Mouse (Mus musculus) forebrain, embryonic 15.5 days (tissue): Measurements from ENCODE around the gene Gpr107. TPM values are rescaled to one million over a fixed set of nuclear protein-coding genes. Genes with fewer than 3 reads are reported as not detected.

ENCODE experiments used
- ATAC-seq: fragments of 200-750 bp; cut with Nextera tagmentation; replicated peaks from 2 replicates; pipeline ENCODE4 v1.8.0; 2017; ENCODE audit warnings: mild to moderate bottlenecking, moderate TSS enrichment, moderate library complexity
- H3K27ac ChIP-seq: fragments of 300-500 bp; sonication (generic); replicated peaks from 2 replicates; pipeline ENCODE4 v1.5.1; 2015; ENCODE audit warnings: mild to moderate bottlenecking, inconsistent platforms
- H3K27me3 ChIP-seq: fragments of 300-500 bp; sonication (generic); 2 replicates; pipeline ENCODE4 v1.6.1; 2015; ENCODE audit warnings: inconsistent platforms
- H3K36me3 ChIP-seq: fragments of 300-500 bp; sonication (generic); 2 replicates; pipeline ENCODE4 v1.6.1; 2015; ENCODE audit warnings: mild to moderate bottlenecking, inconsistent platforms
- H3K4me1 ChIP-seq: fragments of 300-500 bp; sonication (generic); 2 replicates; pipeline ENCODE4 v1.6.1; 2015; ENCODE audit warnings: inconsistent platforms
- H3K4me2 ChIP-seq: fragments of 300-500 bp; sonication (generic); replicated peaks from 2 replicates; pipeline ENCODE4 v1.6.1; 2015; ENCODE audit warnings: mild to moderate bottlenecking, inconsistent platforms
- H3K4me3 ChIP-seq: fragments of 300-500 bp; sonication (generic); 2 replicates; pipeline ENCODE4 v1.5.1; 2015; ENCODE audit warnings: mild to moderate bottlenecking, inconsistent platforms
- H3K9ac ChIP-seq: fragments of 300-500 bp; sonication (generic); replicated peaks from 2 replicates; pipeline ENCODE4 v1.6.1; 2015; ENCODE audit warnings: mild to moderate bottlenecking, inconsistent platforms
- H3K9me3 ChIP-seq: fragments of 300-500 bp; sonication (generic); 2 replicates; pipeline ENCODE4 v1.6.1; 2016; ENCODE audit warnings: inconsistent platforms
- WGBS: fragments of 180-500 bp; shearing (Covaris S2); methylation state at CpG from one replicate; pipeline ENCODE4 v1.1.7; 2015; ENCODE audit warnings: mixed read lengths; 5-methylcytosine and 5-hydroxymethylcytosine counted together
- polyA plus RNA-seq: library from polyadenylated mRNA; unstranded; fragments of >200 nt; fragmentation: Nextera tagmentation; extraction: Ambion mirVana; gene quantifications from 2 replicates; pipeline ENCODE4 v1.2.1, GENCODE M21; 2015

Gene Gpr107
- polyA plus RNA-seq, 1 experiment from 2014 or later = 37.3 TPM

DNA sequence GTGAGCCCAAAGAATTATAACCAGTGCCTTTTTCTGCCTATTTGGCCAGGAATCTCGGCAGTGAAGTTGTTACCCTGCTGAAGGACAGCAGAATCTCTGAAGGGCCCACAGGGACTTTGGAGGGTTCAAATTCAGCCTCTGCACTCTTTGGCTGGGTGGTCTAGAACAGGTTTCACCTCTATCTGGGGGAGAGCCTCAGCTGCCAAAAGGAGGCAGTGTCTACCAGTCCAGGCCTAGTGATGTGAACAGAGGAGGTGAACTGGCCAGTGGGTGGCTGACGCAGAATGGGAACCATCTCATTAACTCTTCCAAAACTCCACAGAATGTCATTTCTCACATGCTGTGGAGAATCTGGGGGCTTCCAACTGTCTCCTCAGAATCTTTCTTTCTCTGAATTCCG is 9.6 kb upstream of the Gpr107 start:
- H3K4me2 ChIP-seq = peak overlapping the region; percentile 90
- peak overlapping the region; percentile 87; the same call in 1 of the 2 replicates for H3K27ac ChIP-seq
- peaks cover 19% of the 10 kb centered on the region for H3K4me1 ChIP-seq
- peak overlapping the region; percentile 86; the same call in 1 of the 2 replicates for H3K9ac ChIP-seq
- no peaks in the 10 kb centered on the region for H3K27me3 ChIP-seq
- no peaks in the 10 kb centered on the region for H3K9me3 ChIP-seq
- WGBS = 37% methylated on average over 3 of the region's 3 CpGs
- H3K4me3 ChIP-seq = peak overlapping the region; percentile 88
- H3K36me3 ChIP-seq = peaks cover 10% of the 10 kb centered on the region
- no peak for ATAC-seq

DNA sequence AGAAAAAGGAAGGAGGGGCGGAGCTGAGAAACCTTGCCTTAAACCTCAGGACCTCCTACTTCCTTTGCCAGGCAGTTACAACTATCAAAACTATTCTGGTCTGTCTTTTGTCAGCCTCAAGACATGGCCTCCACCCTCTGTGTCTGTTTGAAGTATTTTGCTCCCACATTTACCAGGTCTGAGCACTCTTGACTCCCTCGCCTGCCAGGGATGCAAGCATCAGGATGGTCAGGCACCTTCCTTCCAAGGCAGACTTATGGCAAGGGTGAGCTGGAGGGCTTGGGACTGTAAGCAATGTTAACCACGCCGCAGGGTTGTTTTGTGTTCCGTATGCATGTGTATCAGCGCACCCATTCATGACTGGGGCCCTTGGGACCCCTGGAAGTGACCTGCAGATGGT is 8.8 kb upstream of the Gpr107 start:
- H3K27me3 ChIP-seq = no peaks in the 10 kb centered on the region
- no peaks in the 10 kb centered on the region for H3K9me3 ChIP-seq
- H3K4me2 ChIP-seq = no peak overlapping the region
- WGBS = 84% methylated on average over 6 of the region's 6 CpGs
- peaks cover 16% of the 10 kb centered on the region for H3K36me3 ChIP-seq
- no peak for ATAC-seq
- H3K27ac ChIP-seq = no peak overlapping the region
- H3K9ac ChIP-seq = no peak overlapping the region
- peaks cover 19% of the 10 kb centered on the region for H3K4me1 ChIP-seq
- no peak overlapping the region for H3K4me3 ChIP-seq

DNA sequence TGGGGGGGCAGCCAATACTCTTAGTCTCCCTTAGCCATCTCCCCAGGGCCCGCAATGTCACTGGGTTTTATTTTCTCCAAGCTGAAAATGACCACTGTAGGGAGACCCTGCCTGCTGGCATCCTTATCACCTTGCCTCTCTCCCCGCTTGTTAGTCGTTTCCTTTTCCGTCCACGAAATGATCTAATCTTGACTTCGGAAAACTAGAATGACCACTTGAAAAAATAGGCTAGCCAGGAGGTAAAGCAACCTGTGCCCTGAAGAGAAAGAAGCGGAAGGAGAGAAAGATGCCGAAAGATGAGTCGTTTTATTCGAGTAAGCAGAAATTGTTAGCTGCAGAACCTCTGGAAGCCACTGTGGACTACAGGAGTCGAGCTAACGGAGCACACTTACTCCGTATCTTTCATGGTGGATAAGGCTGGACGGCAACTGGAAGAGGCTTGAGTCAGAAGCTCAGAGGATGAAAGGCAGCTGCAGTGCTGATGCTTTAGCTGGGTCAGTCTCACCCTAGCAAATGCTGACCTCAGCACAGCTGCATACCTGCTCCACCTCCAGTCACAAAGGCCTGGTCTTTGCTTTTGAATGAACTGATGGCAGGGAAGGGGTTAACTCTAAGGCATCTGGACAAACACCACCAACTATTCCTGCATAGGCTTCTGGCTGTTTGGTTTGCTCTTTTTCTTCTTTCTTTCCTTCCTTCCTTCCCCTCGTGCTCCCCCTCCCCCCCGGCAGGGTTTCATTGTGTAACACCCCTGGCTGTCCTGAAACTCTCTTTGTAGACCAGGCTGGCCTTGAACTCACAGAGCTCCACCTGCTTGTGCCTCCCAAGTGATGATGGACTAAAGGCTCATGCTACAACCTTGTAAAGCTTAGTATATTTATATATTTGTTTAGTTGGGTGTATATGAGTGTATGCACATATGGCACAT is 8.1 kb upstream of the Gpr107 start:
- peaks cover 16% of the 10 kb centered on the region for H3K36me3 ChIP-seq
- WGBS = 84% methylated on average over 16 of the region's 16 CpGs
- no peak overlapping the region for H3K4me3 ChIP-seq
- no peaks in the 10 kb centered on the region for H3K9me3 ChIP-seq
- H3K27ac ChIP-seq = no peak overlapping the region
- ATAC-seq = no peak
- H3K9ac ChIP-seq = no peak overlapping the region
- no peaks in the 10 kb centered on the region for H3K27me3 ChIP-seq
- no peak overlapping the region for H3K4me2 ChIP-seq
- H3K4me1 ChIP-seq = peaks cover 19% of the 10 kb centered on the region

DNA sequence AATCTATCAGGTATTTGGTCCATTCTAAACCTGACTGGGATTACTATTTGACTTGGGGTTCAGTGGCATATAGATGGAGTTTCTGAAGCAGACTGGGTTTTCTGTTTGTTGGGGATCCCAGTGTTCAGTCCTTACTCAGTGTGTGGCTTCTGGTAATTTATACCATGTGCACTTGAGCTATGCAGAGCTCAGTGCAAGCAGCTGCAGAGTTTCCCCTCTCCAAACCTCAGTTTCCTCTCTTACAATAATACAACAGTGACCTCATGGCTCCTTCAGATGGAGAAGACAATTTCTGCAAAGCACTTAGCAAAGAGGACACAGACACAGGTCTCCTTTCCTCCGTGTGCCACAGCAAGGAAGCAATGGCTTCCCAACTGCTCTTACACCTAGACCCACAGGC is 7.2 kb upstream of the Gpr107 start:
- no peak overlapping the region for H3K4me2 ChIP-seq
- H3K27ac ChIP-seq = no peak overlapping the region
- no peak overlapping the region for H3K4me3 ChIP-seq
- H3K4me1 ChIP-seq = peaks cover 17% of the 10 kb centered on the region
- no peak overlapping the region for H3K9ac ChIP-seq
- ATAC-seq = no peak
- peaks cover 19% of the 10 kb centered on the region for H3K36me3 ChIP-seq
- WGBS = 81% methylated on average over 1 of the region's 1 CpGs
- no peaks in the 10 kb centered on the region for H3K9me3 ChIP-seq
- H3K27me3 ChIP-seq = no peaks in the 10 kb centered on the region

DNA sequence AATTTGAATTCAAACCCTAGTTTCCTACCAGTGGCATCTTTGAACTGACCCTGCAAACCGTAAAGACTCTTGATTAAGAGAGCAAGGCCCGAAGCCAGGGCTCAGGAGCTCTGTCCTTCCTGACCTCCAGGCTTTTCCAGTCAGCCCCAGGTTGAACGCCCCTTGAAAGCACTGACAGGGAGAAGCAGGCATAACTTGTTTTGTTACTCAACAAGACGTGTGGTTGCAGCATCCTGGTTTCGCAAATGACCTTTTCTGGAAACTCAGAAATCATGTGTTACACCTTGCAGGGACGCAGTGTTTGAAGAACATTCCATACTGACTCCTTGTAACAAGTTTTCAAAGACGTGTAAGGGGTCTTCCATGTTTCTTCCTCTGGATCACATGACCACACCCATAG is 5.1 kb upstream of the Gpr107 start:
- peaks cover 19% of the 10 kb centered on the region for H3K36me3 ChIP-seq

DNA sequence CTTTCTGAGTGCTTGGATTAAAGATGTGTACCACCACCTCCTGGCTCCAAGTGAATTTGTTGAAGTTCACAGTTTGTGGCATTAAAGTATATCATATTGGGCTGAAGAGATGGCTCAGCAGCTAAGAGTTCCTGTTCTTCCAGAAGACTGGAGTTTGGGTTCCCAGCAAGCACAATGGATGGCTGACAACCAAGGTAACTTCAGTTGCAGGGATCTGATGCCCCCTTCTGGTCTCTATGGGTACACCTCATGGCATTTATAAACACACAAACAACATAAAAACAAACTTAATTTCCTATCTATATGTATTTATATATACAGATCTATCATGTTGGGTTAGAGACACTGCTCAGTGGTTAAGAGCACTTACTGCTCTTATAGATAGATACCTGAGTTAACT is 1.4 kb upstream of the Gpr107 start:
- H3K4me2 ChIP-seq = no peak overlapping the region
- ATAC-seq = no peak
- no peaks in the 10 kb centered on the region for H3K27me3 ChIP-seq
- no peak overlapping the region for H3K4me3 ChIP-seq
- peaks cover 19% of the 10 kb centered on the region for H3K36me3 ChIP-seq
- peaks cover 24% of the 10 kb centered on the region for H3K4me1 ChIP-seq
- no peaks in the 10 kb centered on the region for H3K9me3 ChIP-seq
- no peak overlapping the region for H3K9ac ChIP-seq
- no peak overlapping the region for H3K27ac ChIP-seq

More for the DNA sequence above, 5.1 kb upstream of the Gpr107 start:
- Histone ChIP-seq H3K27ac (no peak overlapping the region), H3K4me2 (no peak overlapping the region), H3K9me3 (no peaks in the 10 kb centered on the region), H3K4me3 (no peak overlapping the region), H3K9ac (no peak overlapping the region), H3K4me1 (peaks cover 13% of the 10 kb centered on the region), H3K27me3 (no peaks in the 10 kb centered on the region)
- ATAC-seq = no peak
- WGBS = 91% methylated on average over 7 of the region's 7 CpGs

DNA sequence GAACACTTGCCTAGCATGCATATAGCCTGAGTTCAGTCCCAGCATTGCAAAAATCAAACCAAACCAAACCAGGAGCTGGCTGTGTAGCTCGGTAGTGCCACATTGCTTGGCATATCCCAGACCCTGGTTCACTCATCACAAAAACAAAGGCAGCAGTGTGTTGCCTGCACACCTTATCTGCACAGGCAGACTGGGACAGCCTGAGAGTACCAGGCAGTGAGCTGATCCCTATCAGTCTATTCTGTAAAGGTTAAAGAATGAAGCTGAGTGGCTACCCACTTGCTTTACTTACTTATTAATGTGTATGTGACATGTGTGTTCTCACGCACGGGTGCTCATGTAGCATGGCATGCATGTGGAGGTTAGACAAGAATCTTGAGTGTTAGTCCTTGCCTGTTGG is 4.7 kb downstream of the Gpr107 start:
- 86% methylated on average over 3 of the region's 3 CpGs for WGBS
- H3K9ac ChIP-seq = no peak overlapping the region
- H3K27ac ChIP-seq = no peak overlapping the region

DNA sequence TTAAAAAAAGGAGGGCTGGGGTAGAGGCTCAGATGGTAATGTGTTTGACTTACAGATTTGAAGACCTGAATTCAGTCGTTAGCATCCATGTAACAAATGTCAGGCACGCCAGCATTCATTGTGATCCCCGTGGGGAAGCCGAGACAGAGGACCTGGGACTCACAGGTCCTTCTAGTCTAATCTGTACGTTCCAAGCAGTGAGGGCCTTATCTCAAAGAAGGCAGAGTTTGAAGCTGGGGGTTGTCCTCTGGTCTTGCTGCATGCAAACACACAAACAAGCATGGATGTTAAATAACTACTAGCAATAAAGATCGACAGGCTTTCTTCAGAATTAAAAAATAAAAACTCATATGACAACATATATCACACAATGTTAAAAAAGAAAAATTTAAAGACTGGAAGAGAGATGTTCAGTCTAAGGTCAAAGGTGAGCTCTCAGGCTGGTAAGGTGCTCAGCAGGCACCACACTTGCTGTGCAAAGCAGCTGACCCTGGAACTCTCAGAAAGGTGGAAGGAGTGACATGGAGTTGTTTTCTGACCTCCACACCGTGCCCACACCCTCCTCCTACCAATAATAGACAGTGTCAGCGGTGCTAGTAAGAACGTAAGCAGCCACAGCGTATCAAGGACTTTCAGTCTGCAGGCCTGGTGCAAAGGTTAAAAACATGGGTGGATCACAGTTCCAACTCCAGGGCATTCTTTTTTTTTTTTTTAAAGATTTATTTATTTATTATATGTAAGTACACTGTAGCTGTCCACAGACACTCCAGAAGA is 8.2 kb downstream of the Gpr107 start:
- Histone ChIP-seq H3K9ac (no peak overlapping the region), H3K27ac (no peak overlapping the region), H3K36me3 (no peaks in the 10 kb centered on the region), H3K4me1 (peaks cover 4% of the 10 kb centered on the region; the same call in 1 of the 2 replicates), H3K27me3 (no peaks in the 10 kb centered on the region), H3K9me3 (no peaks in the 10 kb centered on the region), H3K4me2 (no peak overlapping the region), H3K4me3 (no peak overlapping the region)
- no peak for ATAC-seq
- WGBS = 91% methylated on average over 10 of the region's 10 CpGs

More for the DNA sequence above, 4.7 kb downstream of the Gpr107 start:
- Histone ChIP-seq H3K36me3 (no peaks in the 10 kb centered on the region), H3K4me2 (no peak overlapping the region), H3K27me3 (no peaks in the 10 kb centered on the region), H3K9me3 (no peaks in the 10 kb centered on the region), H3K4me1 (peaks cover 16% of the 10 kb centered on the region), H3K4me3 (no peak overlapping the region)
- no peak for ATAC-seq

DNA sequence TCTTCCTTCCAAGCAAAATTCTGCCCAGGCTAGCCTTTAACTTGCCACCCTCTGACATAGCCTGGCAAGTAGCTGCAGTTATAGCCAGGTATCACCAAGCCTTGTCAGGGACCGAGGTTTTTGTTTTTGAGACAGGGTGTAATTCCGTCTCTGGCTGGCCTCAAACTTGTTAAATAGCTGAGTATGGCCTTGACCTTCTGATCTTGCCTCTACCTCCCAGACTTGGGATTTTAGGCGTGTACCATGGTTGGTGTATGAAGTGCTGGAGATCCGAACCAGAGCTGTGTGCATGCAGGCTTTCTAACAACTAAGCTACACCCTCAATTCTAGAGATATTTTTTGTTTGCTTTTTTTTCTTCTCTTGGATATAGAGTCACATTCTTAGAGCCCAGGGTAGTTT is 9.5 kb downstream of the Gpr107 start:
- Histone ChIP-seq H3K9me3 (no peaks in the 10 kb centered on the region), H3K36me3 (no peaks in the 10 kb centered on the region), H3K4me1 (peaks cover 4% of the 10 kb centered on the region; the same call in 1 of the 2 replicates), H3K27ac (no peak overlapping the region), H3K9ac (no peak overlapping the region), H3K4me2 (no peak overlapping the region), H3K4me3 (no peak overlapping the region), H3K27me3 (no peaks in the 10 kb centered on the region)
- WGBS = 90% methylated on average over 4 of the region's 4 CpGs
- ATAC-seq = no peak

DNA sequence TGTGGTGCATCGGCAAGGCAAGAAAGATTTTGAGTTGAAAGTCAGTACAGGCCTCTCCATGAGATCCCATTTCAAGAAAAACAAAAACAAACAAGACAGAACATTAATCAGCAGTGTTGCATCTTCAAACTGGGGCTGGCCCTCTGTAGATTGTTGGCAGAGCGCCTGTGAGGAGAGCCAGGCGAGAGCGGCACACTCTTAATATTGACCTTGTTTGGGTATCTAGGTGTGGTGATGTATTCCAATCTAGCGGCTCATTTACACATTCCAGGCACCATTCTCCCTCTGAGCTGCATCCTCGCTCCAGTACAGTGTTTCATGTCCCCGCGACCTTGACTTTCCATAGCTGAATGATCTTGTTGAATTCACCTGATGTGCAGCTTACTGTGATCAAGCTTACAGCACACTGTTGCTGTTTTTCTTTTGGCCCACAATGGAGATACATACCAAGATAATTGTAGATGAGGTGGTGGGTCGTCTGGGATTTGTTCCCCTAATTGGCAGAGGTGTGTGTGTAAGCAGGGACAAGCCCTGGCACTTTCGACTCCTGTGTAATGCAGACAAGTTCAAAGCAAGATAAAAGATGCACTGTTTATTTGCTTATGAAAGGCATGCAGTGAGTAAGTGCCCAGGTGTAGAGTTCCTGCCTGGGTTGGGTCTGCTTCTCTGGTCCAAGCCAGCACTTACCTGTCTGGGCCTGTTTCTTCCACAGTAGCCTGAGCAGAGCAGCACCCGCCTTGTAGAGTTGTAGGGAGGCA is 11.4 kb downstream of the Gpr107 start:
- Histone ChIP-seq H3K9me3 (no peaks in the 10 kb centered on the region), H3K9ac (no peak overlapping the region), H3K27ac (no peak overlapping the region), H3K4me1 (peaks cover 4% of the 10 kb centered on the region; the same call in 1 of the 2 replicates), H3K36me3 (peaks cover 5% of the 10 kb centered on the region; the same call in 1 of the 2 replicates), H3K4me2 (no peak overlapping the region), H3K4me3 (no peak overlapping the region), H3K27me3 (no peaks in the 10 kb centered on the region)
- 80% methylated on average over 11 of the region's 11 CpGs for WGBS
- no peak for ATAC-seq

DNA sequence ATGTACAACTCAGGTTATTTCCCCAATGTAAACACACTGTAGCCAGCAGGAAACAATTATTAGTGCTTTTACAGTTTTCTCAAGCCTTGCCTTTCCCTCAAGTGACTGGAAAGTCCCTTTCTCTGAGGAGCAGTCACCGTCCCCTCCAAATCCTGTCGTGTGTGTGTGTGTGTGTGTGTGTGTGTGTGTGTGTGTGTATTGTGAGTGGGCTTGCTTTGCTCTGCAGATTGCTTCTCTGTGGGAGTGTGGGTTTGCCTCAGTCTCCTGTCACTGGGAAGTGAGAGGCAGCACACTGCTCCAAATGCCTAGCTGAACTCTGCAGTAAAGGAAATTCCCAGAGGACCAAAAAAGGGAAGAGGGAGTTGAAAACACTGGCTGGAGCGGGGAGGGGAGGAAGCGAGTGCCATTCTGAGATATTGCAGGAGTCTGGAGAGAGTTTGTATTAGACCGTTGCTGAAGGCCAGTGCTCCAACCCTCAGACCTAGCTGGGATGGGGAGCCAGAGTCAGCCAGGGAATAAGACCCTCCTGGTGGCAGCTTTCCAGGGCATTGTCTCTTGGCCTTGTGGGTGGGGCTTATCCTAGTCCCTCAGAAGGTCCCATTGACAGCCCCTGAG is 12.8 kb downstream of the Gpr107 start:
- H3K9me3 ChIP-seq = no peaks in the 10 kb centered on the region
- H3K36me3 ChIP-seq = peaks cover 20% of the 10 kb centered on the region
- H3K4me2 ChIP-seq = no peak overlapping the region
- ATAC-seq = no peak
- H3K4me1 ChIP-seq = peaks cover 4% of the 10 kb centered on the region; the same call in 1 of the 2 replicates
- 55% methylated on average over 5 of the region's 5 CpGs for WGBS
- no peak overlapping the region for H3K27ac ChIP-seq
- no peak overlapping the region for H3K9ac ChIP-seq
- H3K4me3 ChIP-seq = no peak overlapping the region
- no peaks in the 10 kb centered on the region for H3K27me3 ChIP-seq
